Mouse (Mus musculus) neural tube, embryonic 14.5 days (tissue): Measurements from ENCODE around the gene Kalrn. TPM values are rescaled to one million over a fixed set of nuclear protein-coding genes. Genes with fewer than 3 reads are reported as not detected.
A peak's percentile ranks its signal among the peaks of the same experiment; 100 is the strongest.

ENCODE experiments used
- ATAC-seq: fragments of 200-750 bp; cut with Nextera tagmentation; 2 replicates; pipeline ENCODE4 v1.8.0; 2017; ENCODE audit warnings: low read depth, mild to moderate bottlenecking, moderate TSS enrichment, moderate library complexity
- H3K27ac ChIP-seq: fragments of 300-500 bp; sonication (generic); 2 replicates; pipeline ENCODE4 v1.5.1; 2014; ENCODE audit warnings: low read depth, mild to moderate bottlenecking, control low read depth, low read length, moderate library complexity, mixed read lengths
- H3K27me3 ChIP-seq: fragments of 300-500 bp; sonication (generic); 2 replicates; pipeline ENCODE4 v1.6.1; 2014; ENCODE audit warnings: low read length; ENCODE audit not compliant: control insufficient read depth, insufficient read depth
- H3K36me3 ChIP-seq: fragments of 300-500 bp; sonication (generic); 2 replicates; pipeline ENCODE4 v1.6.1; 2014; ENCODE audit warnings: low read length, mixed read lengths; ENCODE audit not compliant: control insufficient read depth, insufficient read depth
- H3K4me1 ChIP-seq: fragments of 300-500 bp; sonication (generic); 2 replicates; pipeline ENCODE4 v1.6.1; 2014; ENCODE audit warnings: low read length; ENCODE audit not compliant: control insufficient read depth, insufficient read depth
- H3K4me2 ChIP-seq: fragments of 300-500 bp; sonication (generic); 2 replicates; pipeline ENCODE4 v1.6.1; 2014; ENCODE audit warnings: mild to moderate bottlenecking, low read depth, low read length, control low read depth
- H3K4me3 ChIP-seq: fragments of 300-500 bp; sonication (generic); 2 replicates; pipeline ENCODE4 v1.5.1; 2014; ENCODE audit warnings: low read depth, low read length, control low read depth, mixed read lengths
- H3K9ac ChIP-seq: fragments of 300-500 bp; sonication (generic); replicated peaks from 2 replicates; pipeline ENCODE4 v1.6.1; 2014; ENCODE audit warnings: low read depth, mild to moderate bottlenecking, control low read depth, low read length, mixed read lengths
- H3K9me3 ChIP-seq: fragments of 300-500 bp; sonication (generic); 2 replicates; pipeline ENCODE4 v1.6.1; 2016; ENCODE audit warnings: low read length; ENCODE audit not compliant: control insufficient read depth
- WGBS: fragments of 180-500 bp; shearing (Covaris S2); extraction: QIAGEN DNeasy Blood & Tissue Kit; methylation state at CpG from one replicate; pipeline ENCODE4 v1.1.7; 2014; 5-methylcytosine and 5-hydroxymethylcytosine counted together
- polyA plus RNA-seq: library from polyadenylated mRNA; unstranded; fragments of >200 nt; fragmentation: Nextera tagmentation; extraction: Ambion mirVana; gene quantifications from 2 replicates; pipeline ENCODE4 v1.2.1, GENCODE M21; 2014

Gene Kalrn
- polyA plus RNA-seq, 1 experiment from 2014 or later, result 34.2 TPM

DNA sequence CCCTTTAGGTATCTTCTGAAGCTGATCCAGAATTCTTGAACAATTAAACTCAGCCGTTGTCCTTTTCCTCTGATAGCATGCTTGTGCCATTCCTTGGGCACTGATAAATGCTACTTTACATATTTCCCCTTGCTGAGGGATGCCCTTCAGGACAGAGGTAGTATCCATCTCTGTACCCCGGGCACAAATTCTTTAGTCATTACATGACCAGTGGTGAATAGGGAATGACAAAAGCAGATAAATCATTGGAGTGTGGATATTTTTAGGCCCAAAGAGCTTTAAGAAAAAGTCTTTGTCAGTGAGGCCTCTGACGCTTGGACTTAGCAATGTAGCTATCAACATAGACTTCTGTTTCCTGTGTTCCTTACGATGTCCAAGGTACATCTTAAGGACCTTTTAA lies 507.0 kb downstream of the Kalrn start:
- Histone ChIP-seq H3K9me3 (no peaks in the 10 kb centered on the region), H3K9ac (no peak overlapping the region), H3K27me3 (no peaks in the 10 kb centered on the region), H3K27ac (no peak overlapping the region), H3K4me1 (no peaks in the 10 kb centered on the region), H3K36me3 (no peaks in the 10 kb centered on the region), H3K4me3 (no peak overlapping the region), H3K4me2 (no peak overlapping the region)
- ATAC-seq, result no peak
- WGBS, result 93% methylated on average over 4 of the region's 4 CpGs

DNA sequence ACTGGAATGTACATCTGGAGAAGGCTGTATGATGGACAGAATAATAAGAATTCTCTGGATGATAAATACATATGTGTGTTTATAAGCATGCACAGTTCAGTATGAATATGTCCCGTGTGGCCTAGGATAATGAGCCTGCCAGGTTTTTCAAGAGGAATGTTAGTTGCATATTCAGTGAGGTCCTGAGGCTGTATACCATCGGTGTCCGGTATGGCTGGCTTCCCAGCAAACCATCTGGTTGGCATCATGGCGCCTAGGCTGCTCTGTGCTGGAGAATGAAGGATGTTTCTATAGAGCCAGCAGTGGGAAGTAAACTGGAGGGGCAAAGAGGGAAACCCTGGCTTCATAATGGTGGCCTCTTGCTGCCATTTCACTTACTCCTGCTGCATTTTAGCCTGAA lies 510.0 kb downstream of the Kalrn start:
- Histone ChIP-seq H3K36me3 (no peaks in the 10 kb centered on the region), H3K27ac (no peak overlapping the region), H3K27me3 (no peaks in the 10 kb centered on the region), H3K4me1 (no peaks in the 10 kb centered on the region), H3K9me3 (no peaks in the 10 kb centered on the region), H3K9ac (no peak overlapping the region), H3K4me2 (no peak overlapping the region), H3K4me3 (no peak overlapping the region)
- 52% methylated on average over 4 of the region's 4 CpGs for WGBS
- ATAC-seq, result peak; percentile 61; the same call in 1 of the 2 replicates

DNA sequence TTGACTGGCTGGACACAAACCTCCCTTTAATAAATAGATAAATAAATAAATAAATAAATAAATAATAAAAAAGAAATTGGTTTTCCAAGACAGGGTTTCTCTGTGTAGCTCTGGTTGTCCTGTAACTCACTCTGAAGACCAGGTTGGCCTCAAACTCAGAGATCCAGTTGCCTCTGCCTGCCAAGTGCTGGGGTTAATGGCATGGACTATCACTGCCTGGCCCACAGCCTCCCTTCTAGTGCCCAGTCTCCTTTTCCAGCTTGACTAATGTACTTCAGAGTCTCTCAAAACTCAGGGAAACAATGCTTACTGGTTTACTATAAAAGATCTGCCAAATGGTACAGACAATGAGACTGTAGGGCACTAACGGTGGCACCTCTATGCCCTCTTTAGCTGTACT lies 511.7 kb downstream of the Kalrn start:
- no peak overlapping the region for H3K4me3 ChIP-seq
- WGBS, result 79% methylated on average over 1 of the region's 1 CpGs
- no peak for ATAC-seq

DNA sequence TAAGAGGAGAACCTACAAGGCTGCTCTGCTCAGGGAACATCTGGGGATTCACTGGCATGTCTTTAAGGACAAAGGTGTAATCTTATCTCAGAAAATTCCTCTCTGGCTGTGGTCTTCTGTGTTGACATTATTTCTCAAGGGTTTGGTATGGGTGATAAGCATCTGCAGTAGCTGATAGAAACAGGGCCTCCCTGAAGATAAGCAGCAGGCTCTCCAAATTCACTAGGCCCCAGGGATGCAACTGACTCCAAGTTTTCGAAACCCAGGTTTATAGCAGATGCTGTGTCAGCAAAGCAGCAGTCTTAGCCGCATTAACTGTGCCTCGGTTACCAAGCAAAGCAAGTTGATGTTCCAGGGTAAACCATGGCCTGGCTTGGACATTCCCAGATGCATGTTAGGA lies 514.7 kb downstream of the Kalrn start:
- H3K27ac ChIP-seq, result no peak overlapping the region
- H3K36me3 ChIP-seq, result peaks cover 10% of the 10 kb centered on the region; the same call in 1 of the 2 replicates
- no peak overlapping the region for H3K4me2 ChIP-seq
- H3K4me3 ChIP-seq, result no peak overlapping the region
- no peaks in the 10 kb centered on the region for H3K4me1 ChIP-seq
- no peaks in the 10 kb centered on the region for H3K27me3 ChIP-seq
- no peaks in the 10 kb centered on the region for H3K9me3 ChIP-seq
- 52% methylated on average over 3 of the region's 3 CpGs for WGBS
- no peak for ATAC-seq
- no peak overlapping the region for H3K9ac ChIP-seq

More for the DNA sequence above, 511.7 kb downstream of the Kalrn start:
- H3K9me3 ChIP-seq, result no peaks in the 10 kb centered on the region
- H3K27me3 ChIP-seq, result no peaks in the 10 kb centered on the region
- no peak overlapping the region for H3K4me2 ChIP-seq
- no peaks in the 10 kb centered on the region for H3K36me3 ChIP-seq
- no peaks in the 10 kb centered on the region for H3K4me1 ChIP-seq
- no peak overlapping the region for H3K9ac ChIP-seq
- H3K27ac ChIP-seq, result no peak overlapping the region

DNA sequence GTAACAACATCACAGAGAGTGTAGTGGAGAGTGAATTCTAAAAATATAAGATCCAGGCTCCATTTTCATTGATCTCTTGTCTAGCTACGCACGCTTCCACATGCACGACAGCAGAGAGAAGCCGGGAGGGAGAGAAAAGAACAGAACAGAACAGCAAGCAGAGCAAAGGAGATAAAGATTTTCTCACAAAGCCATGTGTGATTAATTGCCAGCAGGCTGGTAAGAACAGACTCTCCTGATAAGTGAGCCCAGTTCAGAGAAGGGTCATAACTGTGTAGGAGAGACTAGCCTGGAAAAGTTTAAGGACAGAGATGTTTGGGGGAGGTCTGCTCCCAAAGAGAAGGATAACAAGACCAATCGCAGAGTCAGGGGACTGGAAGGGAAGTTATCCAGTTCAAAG lies 515.9 kb downstream of the Kalrn start:
- no peak overlapping the region for H3K4me2 ChIP-seq
- H3K27me3 ChIP-seq, result no peaks in the 10 kb centered on the region
- no peak for ATAC-seq
- no peak overlapping the region for H3K9ac ChIP-seq
- H3K4me3 ChIP-seq, result no peak overlapping the region
- no peaks in the 10 kb centered on the region for H3K9me3 ChIP-seq
- H3K36me3 ChIP-seq, result peaks cover 18% of the 10 kb centered on the region; the same call in 1 of the 2 replicates
- no peaks in the 10 kb centered on the region for H3K4me1 ChIP-seq
- WGBS, result 81% methylated on average over 5 of the region's 5 CpGs
- no peak overlapping the region for H3K27ac ChIP-seq

DNA sequence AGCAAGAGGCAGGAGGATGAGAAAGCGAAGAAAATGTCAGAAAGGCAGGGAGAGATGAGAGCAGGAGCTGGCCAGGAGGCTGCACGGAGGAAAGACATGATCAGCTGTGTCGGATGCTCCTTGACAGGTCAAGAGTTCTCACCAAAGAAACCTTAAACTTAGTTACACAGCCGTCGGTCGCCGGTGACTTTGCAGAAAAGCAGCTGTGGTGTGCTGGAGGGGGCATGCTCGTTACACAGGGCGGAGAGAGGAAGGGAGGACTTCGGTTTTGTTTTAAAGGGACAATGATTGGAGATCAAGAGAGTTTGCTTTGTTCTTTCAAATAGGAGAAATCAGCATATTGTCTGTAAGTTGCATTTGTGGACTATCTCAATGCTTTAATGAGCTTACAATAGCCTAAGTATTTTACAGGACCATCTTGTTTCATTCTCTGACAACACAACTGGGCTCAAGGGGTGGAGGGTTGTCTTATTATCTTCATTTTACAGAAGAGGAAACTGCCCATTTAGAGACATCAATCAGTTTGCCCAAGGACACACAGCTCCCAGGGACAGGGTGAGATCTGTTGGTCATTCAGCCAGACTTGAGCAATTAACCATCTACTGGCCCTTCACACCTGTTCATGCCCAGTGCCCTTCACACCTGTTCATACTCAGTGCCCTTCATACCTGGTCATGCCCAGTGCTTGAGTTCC lies 516.8 kb downstream of the Kalrn start:
- no peak overlapping the region for H3K4me3 ChIP-seq
- WGBS, result 65% methylated on average over 10 of the region's 10 CpGs
- no peak overlapping the region for H3K4me2 ChIP-seq

DNA sequence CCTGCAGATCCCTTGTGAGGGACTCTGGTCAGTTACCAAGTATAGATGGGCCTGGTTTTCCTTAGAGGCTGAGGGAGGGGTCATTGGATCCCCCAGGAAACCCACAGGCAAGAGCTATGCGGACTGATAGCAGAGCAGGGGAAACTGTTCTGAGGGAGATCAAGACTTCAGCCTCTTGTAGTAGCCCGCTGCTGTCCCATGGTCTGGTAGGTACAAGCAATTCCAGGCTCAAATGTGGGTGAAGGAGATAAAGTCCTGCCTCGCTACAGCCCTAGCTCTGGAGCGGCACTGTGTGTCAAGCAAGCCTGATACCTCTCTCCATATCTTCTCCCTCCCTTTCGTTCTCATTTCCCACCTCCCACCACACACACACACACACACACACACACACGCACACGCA lies 523.2 kb downstream of the Kalrn start:
- no peak overlapping the region for H3K27ac ChIP-seq
- H3K27me3 ChIP-seq, result no peaks in the 10 kb centered on the region
- peaks cover 18% of the 10 kb centered on the region; the same call in 1 of the 2 replicates for H3K36me3 ChIP-seq
- no peak overlapping the region for H3K4me3 ChIP-seq
- no peak overlapping the region for H3K4me2 ChIP-seq
- 78% methylated on average over 7 of the region's 7 CpGs for WGBS
- no peaks in the 10 kb centered on the region for H3K4me1 ChIP-seq
- no peaks in the 10 kb centered on the region for H3K9me3 ChIP-seq
- no peak overlapping the region for H3K9ac ChIP-seq
- no peak for ATAC-seq

More for the DNA sequence above, 516.8 kb downstream of the Kalrn start:
- peaks cover 18% of the 10 kb centered on the region; the same call in 1 of the 2 replicates for H3K36me3 ChIP-seq
- no peaks in the 10 kb centered on the region for H3K27me3 ChIP-seq
- no peaks in the 10 kb centered on the region for H3K9me3 ChIP-seq
- H3K4me1 ChIP-seq, result no peaks in the 10 kb centered on the region
- ATAC-seq, result no peak
- H3K9ac ChIP-seq, result no peak overlapping the region
- H3K27ac ChIP-seq, result no peak overlapping the region

DNA sequence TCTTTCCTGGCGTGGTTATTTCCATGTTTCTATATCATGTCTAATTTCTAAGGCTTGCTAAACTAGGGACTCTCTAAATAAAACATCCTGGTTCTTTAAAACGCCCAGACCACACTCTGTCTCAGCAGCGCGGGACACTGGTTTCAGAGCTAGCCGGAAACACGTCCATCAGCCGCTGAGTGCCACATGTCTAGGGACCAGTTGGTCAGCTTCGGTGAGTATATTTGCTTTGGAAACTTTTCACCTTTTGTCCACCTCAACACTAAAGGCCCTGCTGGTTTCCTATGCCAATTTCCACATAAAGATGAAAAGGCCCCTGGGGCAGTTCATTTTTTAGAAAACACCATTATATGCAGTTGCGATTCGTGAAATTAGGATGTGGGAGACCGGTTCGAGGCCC lies 524.0 kb downstream of the Kalrn start:
- Histone ChIP-seq H3K36me3 (peaks cover 13% of the 10 kb centered on the region; the same call in 1 of the 2 replicates), H3K27me3 (no peaks in the 10 kb centered on the region), H3K4me3 (no peak overlapping the region), H3K27ac (no peak overlapping the region), H3K4me2 (no peak overlapping the region), H3K4me1 (no peaks in the 10 kb centered on the region), H3K9ac (no peak overlapping the region), H3K9me3 (no peaks in the 10 kb centered on the region)
- ATAC-seq, result no peak
- WGBS, result 88% methylated on average over 12 of the region's 12 CpGs

DNA sequence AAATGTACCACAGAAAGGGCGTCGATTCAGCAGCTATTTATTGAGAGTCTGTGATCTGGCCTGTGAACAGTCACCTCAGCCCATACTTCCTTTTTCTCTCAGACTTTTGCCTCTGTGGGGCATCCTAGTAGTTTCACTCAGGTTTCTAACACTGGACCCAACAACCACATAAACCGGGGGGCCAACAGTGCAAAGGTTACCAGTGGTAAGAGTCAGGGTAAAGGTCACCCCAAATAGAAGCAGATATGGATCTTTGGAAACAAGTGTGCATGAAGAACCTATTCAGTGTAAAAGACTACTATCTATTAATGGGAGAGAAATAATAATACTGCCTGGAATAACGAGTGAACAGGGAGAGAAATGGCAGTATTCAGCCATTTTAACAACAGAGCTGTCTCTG lies 525.1 kb downstream of the Kalrn start:
- WGBS, result 89% methylated on average over 4 of the region's 4 CpGs
- H3K4me2 ChIP-seq, result no peak overlapping the region

More for the DNA sequence above, 525.1 kb downstream of the Kalrn start:
- Histone ChIP-seq H3K27ac (no peak overlapping the region), H3K9ac (no peak overlapping the region), H3K4me3 (no peak overlapping the region), H3K27me3 (no peaks in the 10 kb centered on the region), H3K36me3 (peaks cover 5% of the 10 kb centered on the region; the same call in 1 of the 2 replicates), H3K9me3 (no peaks in the 10 kb centered on the region), H3K4me1 (no peaks in the 10 kb centered on the region)
- ATAC-seq, result no peak
